Mouse (Mus musculus) heart, adult 9 months (tissue): ENCODE measurements around the gene Qrfpr.
A peak's percentile ranks its signal among the peaks of the same experiment; 100 is the strongest.

Source experiments
- DNase-seq, 2 experiments: peaks; one replicate each; pipeline ENCODE4 v3.0.0; 2022; ENCODE audit warnings: low spot score in 2 of 2

Gene Qrfpr

GRCm38 (mm10) chr3:36221743-36222682 lies at the start of gene Qrfpr:
Gene Qrfpr, minus strand, starts transcription at chr3:36222313.
- no peak for DNase-seq

- no peak for DNase-seq
These were observed 41.8 kb upstream of the Qrfpr start for GRCm38 (mm10) chr3:36263873-36264272.

GRCm38 (mm10) chr3:36263265-36263664 lies 41.2 kb upstream of the Qrfpr start:
- DNase-seq: no peak

- no peak for DNase-seq
These were observed 28.5 kb upstream of the Qrfpr start for GRCm38 (mm10) chr3:36250585-36250984.

- DNase-seq: no peak
These were observed 26.3 kb upstream of the Qrfpr start for GRCm38 (mm10) chr3:36248446-36248845.

GRCm38 (mm10) chr3:36229941-36230340 lies 7.8 kb upstream of the Qrfpr start:
- no peak for DNase-seq

- no peak for DNase-seq
These were observed 5.1 kb upstream of the Qrfpr start for GRCm38 (mm10) chr3:36227246-36227645.

GRCm38 (mm10) chr3:36223361-36223760 lies 1.2 kb upstream of the Qrfpr start:
- DNase-seq: no peak

- no peak for DNase-seq
These were observed 9.4 kb downstream of the Qrfpr start for GRCm38 (mm10) chr3:36212758-36213157.

- no peak for DNase-seq
These were observed 11.2 kb downstream of the Qrfpr start for GRCm38 (mm10) chr3:36210939-36211338.

- peak in 1 of 2 experiments; percentile 18 for DNase-seq
These were observed 12.1 kb downstream of the Qrfpr start for GRCm38 (mm10) chr3:36209776-36210555.

- DNase-seq: no peak
These were observed 14.4 kb downstream of the Qrfpr start for GRCm38 (mm10) chr3:36207520-36208264.

- DNase-seq: no peak
These were observed 19.2 kb downstream of the Qrfpr start for GRCm38 (mm10) chr3:36202932-36203331.

- DNase-seq: no peak
These were observed 21.0 kb downstream of the Qrfpr start for GRCm38 (mm10) chr3:36201098-36201497.

GRCm38 (mm10) chr3:36189243-36189642 lies 32.9 kb downstream of the Qrfpr start:
- DNase-seq: no peak

GRCm38 (mm10) chr3:36186510-36186909 lies 35.6 kb downstream of the Qrfpr start:
- DNase-seq: no peak

- peak; percentile 5 to 10 for DNase-seq
These were observed 40.6 kb downstream of the Qrfpr start for GRCm38 (mm10) chr3:36181519-36181918.

- no peak for DNase-seq
These were observed 48.4 kb downstream of the Qrfpr start for GRCm38 (mm10) chr3:36173761-36174160.

GRCm38 (mm10) chr3:36171348-36171747 lies 50.8 kb downstream of the Qrfpr start:
- no peak for DNase-seq

GRCm38 (mm10) chr3:36170670-36171210 lies 51.4 kb downstream of the Qrfpr start:
- DNase-seq: no peak

GRCm38 (mm10) chr3:36155268-36155667 lies 66.8 kb downstream of the Qrfpr start:
- no peak for DNase-seq
